Mouse (Mus musculus) intestine, embryonic 16.5 days (tissue): ENCODE data around the gene Ccm2. TPM values are rescaled to one million over a fixed set of nuclear protein-coding genes. Genes with fewer than 3 reads are reported as not detected.

Source experiments
- ATAC-seq: fragments of 200-750 bp; cut with Nextera tagmentation; 2 replicates; pipeline ENCODE4 v1.8.0; 2017; ENCODE audit warnings: moderate TSS enrichment, moderate library complexity
- H3K27ac ChIP-seq: fragments of 300-500 bp; sonication (generic); 2 replicates; pipeline ENCODE4 v1.5.1; 2014; ENCODE audit warnings: mild to moderate bottlenecking, low read length
- H3K27me3 ChIP-seq: fragments of 300-500 bp; sonication (generic); replicated peaks from 2 replicates; pipeline ENCODE4 v1.6.1; 2014; ENCODE audit warnings: low read length, control low read depth, mixed read lengths; ENCODE audit not compliant: control insufficient read depth, insufficient read depth
- H3K36me3 ChIP-seq: fragments of 300-500 bp; sonication (generic); 2 replicates; pipeline ENCODE4 v1.6.1; 2014; ENCODE audit warnings: low read length, control low read depth; ENCODE audit not compliant: control insufficient read depth, insufficient read depth
- H3K4me1 ChIP-seq: fragments of 300-500 bp; sonication (generic); 2 replicates; pipeline ENCODE4 v1.6.1; 2014; ENCODE audit warnings: low read length, control low read depth, mixed read lengths; ENCODE audit not compliant: control insufficient read depth, insufficient read depth
- H3K4me2 ChIP-seq: fragments of 300-500 bp; sonication (generic); 2 replicates; pipeline ENCODE4 v1.6.1; 2014; ENCODE audit warnings: low read depth, low read length, control low read depth
- H3K4me3 ChIP-seq: fragments of 300-500 bp; sonication (generic); 2 replicates; pipeline ENCODE4 v1.5.1; 2014; ENCODE audit warnings: mild to moderate bottlenecking, low read length
- H3K9ac ChIP-seq: fragments of 300-500 bp; sonication (generic); 2 replicates; pipeline ENCODE4 v1.6.1; 2014; ENCODE audit warnings: low read depth, low read length
- H3K9me3 ChIP-seq: fragments of 300-500 bp; sonication (generic); 2 replicates; pipeline ENCODE4 v1.6.1; 2016; ENCODE audit warnings: low read length, control low read depth; ENCODE audit not compliant: control insufficient read depth
- WGBS: fragments of 180-500 bp; shearing (Covaris S2); extraction: QIAGEN DNeasy Blood & Tissue Kit; methylation state at CpG from one replicate; pipeline ENCODE4 v1.1.7; 2014; 5-methylcytosine and 5-hydroxymethylcytosine counted together
- polyA plus RNA-seq: library from polyadenylated mRNA; unstranded; fragments of >200 nt; fragmentation: Nextera tagmentation; extraction: Ambion mirVana; gene quantifications from 2 replicates; pipeline ENCODE4 v1.2.1, GENCODE M21; 2015

The Ccm2 gene
- polyA plus RNA-seq, 1 experiment from 2014 or later, result 69.9 TPM

GRCm38 (mm10) chr11:6604604-6604936 lies 57.9 kb downstream of the Ccm2 start:
- Histone ChIP-seq H3K4me2 (peak overlapping the region; percentile 70; the same call in 1 of the 2 replicates), H3K36me3 (no peaks in the 10 kb centered on the region), H3K4me3 (peak overlapping the region; percentile 49), H3K4me1 (peaks cover 21% of the 10 kb centered on the region), H3K9ac (no peak overlapping the region), H3K27ac (no peak overlapping the region), H3K9me3 (no peaks in the 10 kb centered on the region), H3K27me3 (peaks cover 21% of the 10 kb centered on the region; the same call in 1 of the 2 replicates)
- no peak for ATAC-seq

GRCm38 (mm10) chr11:6605021-6605481 lies 58.4 kb downstream of the Ccm2 start:
- H3K4me2 ChIP-seq, result peak overlapping the region; percentile 70
- peak overlapping the region; percentile 49 for H3K4me3 ChIP-seq
- H3K9me3 ChIP-seq, result no peaks in the 10 kb centered on the region
- ATAC-seq, result no peak
- WGBS, result 19% methylated on average over 13 of the region's 13 CpGs
- H3K27me3 ChIP-seq, result peaks cover 21% of the 10 kb centered on the region; the same call in 1 of the 2 replicates
- H3K9ac ChIP-seq, result peak overlapping the region; percentile 61
- H3K27ac ChIP-seq, result 0 out of 2 replicates have a peak overlapping the region, but pooled peaks have one; percentile 18
- no peaks in the 10 kb centered on the region for H3K36me3 ChIP-seq
- H3K4me1 ChIP-seq, result peaks cover 21% of the 10 kb centered on the region

GRCm38 (mm10) chr11:6605491-6606399 lies 59.1 kb downstream of the Ccm2 start, which contains the start of gene Nacad:
Gene Nacad, minus strand, starts transcription at chr11:6606053.
- WGBS, result 7% methylated on average over 32 of the region's 41 CpGs
- Histone ChIP-seq H3K4me1 (peaks cover 21% of the 10 kb centered on the region), H3K27ac (0 out of 2 replicates have a peak within 1 kb of the TSS, but pooled peaks have one; percentile 18), H3K9ac (peak within 1 kb of the TSS; percentile 61), H3K9me3 (no peaks in the 10 kb centered on the region), H3K36me3 (no peaks in the 10 kb centered on the region), H3K4me2 (peak within 1 kb of the TSS; percentile 70), H3K27me3 (peaks cover 21% of the 10 kb centered on the region; the same call in 1 of the 2 replicates), H3K4me3 (peak within 1 kb of the TSS; percentile 49)
- ATAC-seq, result peak; percentile 72

- no peak overlapping the region for H3K27ac ChIP-seq
- H3K4me1 ChIP-seq, result no peaks in the 10 kb centered on the region
- no peaks in the 10 kb centered on the region for H3K27me3 ChIP-seq
- H3K9ac ChIP-seq, result no peak overlapping the region
- no peak for ATAC-seq
- peaks cover 45% of the 10 kb centered on the region for H3K36me3 ChIP-seq
- H3K4me2 ChIP-seq, result no peak overlapping the region
- no peak overlapping the region for H3K4me3 ChIP-seq
- no peaks in the 10 kb centered on the region for H3K9me3 ChIP-seq
- WGBS, result 87% methylated on average over 12 of the region's 12 CpGs
Measured at GRCm38 (mm10) chr11:6615250-6616205, 68.8 kb downstream of the Ccm2 start.

- WGBS, result 76% methylated on average over 10 of the region's 10 CpGs
Measured at GRCm38 (mm10) chr11:6623704-6624103, 77.0 kb downstream of the Ccm2 start.

GRCm38 (mm10) chr11:6624619-6625382 lies 78.1 kb downstream of the Ccm2 start:
- H3K4me3 ChIP-seq, result peak overlapping the region; percentile 78
- peak overlapping the region; percentile 72 for H3K4me2 ChIP-seq
- ATAC-seq, result no peak
- peak overlapping the region; percentile 87 for H3K9ac ChIP-seq
- H3K4me1 ChIP-seq, result peaks cover 20% of the 10 kb centered on the region
- H3K36me3 ChIP-seq, result peaks cover 21% of the 10 kb centered on the region
- no peaks in the 10 kb centered on the region for H3K27me3 ChIP-seq
- WGBS, result 56% methylated on average over 14 of the region's 14 CpGs
- H3K27ac ChIP-seq, result 0 out of 2 replicates have a peak overlapping the region, but pooled peaks have one; percentile 11
- no peaks in the 10 kb centered on the region for H3K9me3 ChIP-seq

More at GRCm38 (mm10) chr11:6623704-6624103, 77.0 kb downstream of the Ccm2 start:
- Histone ChIP-seq H3K9ac (peak overlapping the region; percentile 87; the same call in 1 of the 2 replicates), H3K27ac (no peak overlapping the region), H3K27me3 (no peaks in the 10 kb centered on the region), H3K4me1 (peaks cover 20% of the 10 kb centered on the region), H3K9me3 (no peaks in the 10 kb centered on the region), H3K4me3 (peak overlapping the region; percentile 78), H3K36me3 (peaks cover 31% of the 10 kb centered on the region), H3K4me2 (peak overlapping the region; percentile 72)
- no peak for ATAC-seq

- Histone ChIP-seq H3K4me3 (peak within 1 kb of the TSS; percentile 78), H3K36me3 (peaks cover 12% of the 10 kb centered on the region), H3K27ac (peak within 1 kb of the TSS; percentile 96), H3K9me3 (no peaks in the 10 kb centered on the region), H3K9ac (peak within 1 kb of the TSS; percentile 87), H3K27me3 (no peaks in the 10 kb centered on the region), H3K4me1 (peaks cover 20% of the 10 kb centered on the region), H3K4me2 (peak within 1 kb of the TSS; percentile 83)
- under 1% methylated on average over 66 of the region's 66 CpGs for WGBS
- peak; percentile 91 for ATAC-seq
Measured at GRCm38 (mm10) chr11:6625478-6626387, 79.0 kb downstream of the Ccm2 start, which contains the start of gene Tbrg4. Gene Tbrg4, minus strand, starts transcription at chr11:6626067.

- Histone ChIP-seq H3K9ac (peak overlapping the region; percentile 87), H3K36me3 (peaks cover 7% of the 10 kb centered on the region), H3K4me1 (peaks cover 20% of the 10 kb centered on the region), H3K27ac (peak overlapping the region; percentile 96), H3K9me3 (no peaks in the 10 kb centered on the region), H3K4me2 (peak overlapping the region; percentile 83), H3K27me3 (no peaks in the 10 kb centered on the region), H3K4me3 (peak overlapping the region; percentile 78)
- WGBS, result 7% methylated on average over 16 of the region's 16 CpGs
- peak; percentile 28 for ATAC-seq
Measured at GRCm38 (mm10) chr11:6626388-6626772, 79.7 kb downstream of the Ccm2 start.
